Mouse (Mus musculus): ENCODE measurements around the gene Tbxas1. TPM values are rescaled to one million over a fixed set of nuclear protein-coding genes. Genes with fewer than 3 reads are reported as not detected.

The Tbxas1 gene
- total RNA-seq, 1 experiment from 2014 or later = 22.3 TPM

GRCm38 (mm10) chr6:38942771-38943170 is 67.6 kb downstream of the Tbxas1 start:
- ATAC-seq (ENCODE audit: extremely low read depth, insufficient number of reproducible peaks, low FRiP score, poor library complexity, severe bottlenecking) = no peak

GRCm38 (mm10) chr6:38944392-38944791 is 69.2 kb downstream of the Tbxas1 start:
- ATAC-seq (ENCODE audit: extremely low read depth, insufficient number of reproducible peaks, low FRiP score, poor library complexity, severe bottlenecking) = no peak

GRCm38 (mm10) chr6:38944826-38945225 is 69.6 kb downstream of the Tbxas1 start:
- no peak for ATAC-seq (ENCODE audit: extremely low read depth, insufficient number of reproducible peaks, low FRiP score, poor library complexity, severe bottlenecking)

GRCm38 (mm10) chr6:38945681-38946080 is 70.5 kb downstream of the Tbxas1 start:
- no peak for ATAC-seq (ENCODE audit: extremely low read depth, insufficient number of reproducible peaks, low FRiP score, poor library complexity, severe bottlenecking)

GRCm38 (mm10) chr6:38947282-38947681 is 72.1 kb downstream of the Tbxas1 start:
- ATAC-seq (ENCODE audit: extremely low read depth, insufficient number of reproducible peaks, low FRiP score, poor library complexity, severe bottlenecking) = no peak

GRCm38 (mm10) chr6:38949683-38950161 is 74.5 kb downstream of the Tbxas1 start:
- ATAC-seq (ENCODE audit: extremely low read depth, insufficient number of reproducible peaks, low FRiP score, poor library complexity, severe bottlenecking) = no peak

- ATAC-seq (ENCODE audit: extremely low read depth, insufficient number of reproducible peaks, low FRiP score, poor library complexity, severe bottlenecking) = no peak
These were observed 75.1 kb downstream of the Tbxas1 start for GRCm38 (mm10) chr6:38950341-38950740.

- no peak for ATAC-seq (ENCODE audit: extremely low read depth, insufficient number of reproducible peaks, low FRiP score, poor library complexity, severe bottlenecking)
These were observed 75.6 kb downstream of the Tbxas1 start for GRCm38 (mm10) chr6:38950838-38951237.

GRCm38 (mm10) chr6:38956641-38957040 is 81.4 kb downstream of the Tbxas1 start:
- no peak for ATAC-seq (ENCODE audit: extremely low read depth, insufficient number of reproducible peaks, low FRiP score, poor library complexity, severe bottlenecking)

GRCm38 (mm10) chr6:38957246-38957645 is 82.0 kb downstream of the Tbxas1 start:
- ATAC-seq (ENCODE audit: extremely low read depth, insufficient number of reproducible peaks, low FRiP score, poor library complexity, severe bottlenecking) = no peak

- no peak for ATAC-seq (ENCODE audit: extremely low read depth, insufficient number of reproducible peaks, low FRiP score, poor library complexity, severe bottlenecking)
These were observed 84.3 kb downstream of the Tbxas1 start for GRCm38 (mm10) chr6:38959502-38959901.

- no peak for ATAC-seq (ENCODE audit: extremely low read depth, insufficient number of reproducible peaks, low FRiP score, poor library complexity, severe bottlenecking)
These were observed 85.2 kb downstream of the Tbxas1 start for GRCm38 (mm10) chr6:38960367-38960766.

GRCm38 (mm10) chr6:38960791-38961426 is 85.7 kb downstream of the Tbxas1 start:
- ATAC-seq (ENCODE audit: extremely low read depth, insufficient number of reproducible peaks, low FRiP score, poor library complexity, severe bottlenecking) = no peak

GRCm38 (mm10) chr6:38961427-38962033 is 86.3 kb downstream of the Tbxas1 start:
- no peak for ATAC-seq (ENCODE audit: extremely low read depth, insufficient number of reproducible peaks, low FRiP score, poor library complexity, severe bottlenecking)

GRCm38 (mm10) chr6:38966839-38967238 is 91.6 kb downstream of the Tbxas1 start:
- ATAC-seq (ENCODE audit: extremely low read depth, insufficient number of reproducible peaks, low FRiP score, poor library complexity, severe bottlenecking) = no peak

GRCm38 (mm10) chr6:38967288-38967687 is 92.1 kb downstream of the Tbxas1 start:
- ATAC-seq (ENCODE audit: extremely low read depth, insufficient number of reproducible peaks, low FRiP score, poor library complexity, severe bottlenecking) = no peak

- peak; percentile 33; the same call in 1 of the 2 replicates for ATAC-seq (ENCODE audit: extremely low read depth, insufficient number of reproducible peaks, low FRiP score, poor library complexity, severe bottlenecking)
These were observed 92.8 kb downstream of the Tbxas1 start for GRCm38 (mm10) chr6:38967988-38968387.

- no peak for ATAC-seq (ENCODE audit: extremely low read depth, insufficient number of reproducible peaks, low FRiP score, poor library complexity, severe bottlenecking)
These were observed 94.9 kb downstream of the Tbxas1 start for GRCm38 (mm10) chr6:38969944-38970740.

GRCm38 (mm10) chr6:38970759-38971158 is 95.6 kb downstream of the Tbxas1 start:
- ATAC-seq (ENCODE audit: extremely low read depth, insufficient number of reproducible peaks, low FRiP score, poor library complexity, severe bottlenecking) = no peak

- no peak for ATAC-seq (ENCODE audit: extremely low read depth, insufficient number of reproducible peaks, low FRiP score, poor library complexity, severe bottlenecking)
These were observed 97.6 kb downstream of the Tbxas1 start for GRCm38 (mm10) chr6:38972826-38973225.

Measured in neutrophil, adult 5-6 weeks (primary cell).